Comparison of ENCODE assay signal across 29 mouse cellular contexts in genomic region chr2:158245072-158245817, GRCm38 (mm10). TPM values are rescaled to one million over a fixed set of nuclear protein-coding genes. Genes with fewer than 3 reads are reported as not detected.
DNase-seq lines count a peak whose midpoint lies in the region; ATAC-seq and TF ChIP-seq lines count a peak whose summit lies in the region.
"Had no signal": no experiment of that assay in that cellular context is flagged by ENCODE, and none has a peak within 500 bp of the region (broad histone marks: within the 10 kb centered on the region; RNA-seq: fewer than 3 reads in every experiment).

No protein-coding gene starts in this region.

- H3K27me3 ChIP-seq in hindbrain, embryonic 16.5 days (replicated peaks; ENCODE audit: control insufficient read depth, insufficient read depth, low read length): no peaks in the 10 kb centered on the region
- H3K27me3 ChIP-seq in hindbrain, embryonic 10.5 days (ENCODE audit: insufficient read depth, poor library complexity, severe bottlenecking): 0 out of 2 replicates have a peak, but pooled peaks cover 3% of the 10 kb centered on the region
- H3K27me3 ChIP-seq in lung, embryonic 14.5 days (ENCODE audit: insufficient read depth, low read length): no peaks in the 10 kb centered on the region
- H3K27me3 ChIP-seq: embryonic facial prominence, embryonic 13.5 days; forebrain, embryonic 15.5 days; hindbrain, embryonic 12.5 days had no signal

- no peak overlapping the region for H3K27ac ChIP-seq in hindbrain, embryonic 16.5 days (ENCODE audit: low read depth, low read length)
- no peak overlapping the region for H3K27ac ChIP-seq in hindbrain, embryonic 10.5 days
- H3K27ac ChIP-seq in lung, embryonic 14.5 days (ENCODE audit: low read depth): no peak overlapping the region
- H3K27ac ChIP-seq: embryonic facial prominence, embryonic 10.5 days; embryonic facial prominence, embryonic 13.5 days; forebrain, embryonic 15.5 days; heart, adult 2 months; heart, embryonic 10.5 days; heart, embryonic 13.5 days; hindbrain, embryonic 12.5 days had no signal

- H3K36me3 ChIP-seq in hindbrain, embryonic 16.5 days (ENCODE audit: control insufficient read depth, insufficient read depth, low read length): no peaks in the 10 kb centered on the region
- H3K36me3 ChIP-seq in hindbrain, embryonic 10.5 days: no peaks in the 10 kb centered on the region
- H3K36me3 ChIP-seq in lung, embryonic 14.5 days (ENCODE audit: insufficient read depth): no peaks in the 10 kb centered on the region
- H3K36me3 ChIP-seq: embryonic facial prominence, embryonic 10.5 days; embryonic facial prominence, embryonic 13.5 days; forebrain, embryonic 15.5 days; heart, embryonic 10.5 days; heart, embryonic 13.5 days; hindbrain, embryonic 12.5 days had no signal

- H3K4me1 ChIP-seq in hindbrain, embryonic 16.5 days (ENCODE audit: control insufficient read depth, insufficient read depth, low read depth, low read length): no peaks in the 10 kb centered on the region; the same call in 1 of the 2 replicates
- peaks cover 19% of the 10 kb centered on the region for H3K4me1 ChIP-seq in hindbrain, embryonic 10.5 days (replicated peaks)
- H3K4me1 ChIP-seq in lung, embryonic 14.5 days (ENCODE audit: insufficient read depth): peaks cover 7% of the 10 kb centered on the region; the same call in 1 of the 2 replicates
- H3K4me1 ChIP-seq: embryonic facial prominence, embryonic 13.5 days; hindbrain, embryonic 12.5 days had no signal

- no peak overlapping the region for H3K4me2 ChIP-seq in hindbrain, embryonic 16.5 days (ENCODE audit: low read length)
- H3K4me2 ChIP-seq in lung, embryonic 14.5 days: no peak overlapping the region
- H3K4me2 ChIP-seq: embryonic facial prominence, embryonic 13.5 days; forebrain, embryonic 15.5 days; heart, embryonic 13.5 days; hindbrain, embryonic 12.5 days had no signal

- H3K9me3 ChIP-seq in hindbrain, embryonic 16.5 days (ENCODE audit: control insufficient read depth, low read length): no peaks in the 10 kb centered on the region
- H3K9me3 ChIP-seq in hindbrain, embryonic 10.5 days: no peaks in the 10 kb centered on the region
- no peaks in the 10 kb centered on the region for H3K9me3 ChIP-seq in lung, embryonic 14.5 days (ENCODE audit: low read depth, low read length)
- H3K9me3 ChIP-seq: embryonic facial prominence, embryonic 10.5 days; embryonic facial prominence, embryonic 13.5 days; forebrain, embryonic 15.5 days; heart, embryonic 10.5 days; hindbrain, embryonic 12.5 days had no signal

- TF ChIP-seq CTCF in lung, embryonic 14.5 days (IDR thresholded peaks at IDR 0.05; ENCODE audit: low read depth): no peak

- 56% methylated on average over 4 of the region's 4 CpGs for WGBS in hindbrain, embryonic 16.5 days
- WGBS in hindbrain, embryonic 10.5 days: 82% methylated on average over 4 of the region's 4 CpGs
- WGBS in lung, embryonic 14.5 days: 69% methylated on average over 4 of the region's 4 CpGs

- DNase-seq in cerebellum, postnatal 10 days: peak; percentile 54 to 73
- DNase-seq in cerebellum, adult 8-10 months: no peak
- no peak for DNase-seq in hindbrain, embryonic 10.5 days (ENCODE audit: low spot score)
- peak; percentile 5 for DNase-seq in lung, embryonic 14.5 days
- no peak for DNase-seq in lung, postnatal 25 days (ENCODE audit: low spot score)
- DNase-seq: adrenal gland, adult 8-10 months; adrenal gland, postnatal 25 days; cerebellum, adult 18-20 months; cerebellum, adult 9-11 months; cerebellum, postnatal 36 days; embryo, embryonic 11 days; gastrocnemius, postnatal 10 days; gastrocnemius, postnatal 36 days; heart, adult 2 months; heart, postnatal 14 days; heart, postnatal 4 days had no signal

- ATAC-seq in hindbrain, embryonic 16.5 days: peak; percentile 60; the same call in 1 of the 2 replicates
- ATAC-seq in lung, embryonic 14.5 days (ENCODE audit: insufficient read depth): no peak
- ATAC-seq: activated CD4-positive, CD25-positive, alpha-beta regulatory T cell, adult 4 months; forebrain, embryonic 15.5 days; intestine, postnatal 0 days had no signal

- no peak overlapping the region for H3K4me3 ChIP-seq in hindbrain, embryonic 16.5 days (ENCODE audit: low read length)
- no peak overlapping the region for H3K4me3 ChIP-seq in hindbrain, embryonic 10.5 days
- H3K4me3 ChIP-seq in lung, embryonic 14.5 days (ENCODE audit: low read depth, low read length): no peak overlapping the region
- H3K4me3 ChIP-seq: embryonic facial prominence, embryonic 10.5 days; embryonic facial prominence, embryonic 13.5 days; erythroblast, embryonic 14.5 days; forebrain, embryonic 15.5 days; heart, adult 2 months; heart, embryonic 10.5 days; heart, embryonic 13.5 days; hindbrain, embryonic 12.5 days had no signal

- H3K9ac ChIP-seq in hindbrain, embryonic 16.5 days (ENCODE audit: low read depth, low read length): no peak overlapping the region
- H3K9ac ChIP-seq in lung, embryonic 14.5 days: no peak overlapping the region
- H3K9ac ChIP-seq: embryonic facial prominence, embryonic 13.5 days; forebrain, embryonic 15.5 days; heart, embryonic 13.5 days; hindbrain, embryonic 12.5 days had no signal

RNA-seq across cellular contexts. Expression of gene Bpi, which starts 12.6 kb away (rescaled TPM):
- polyA plus RNA-seq in hindbrain, embryonic 16.5 days (2015; fragmentation: Nextera tagmentation; extraction: Ambion mirVana): not detected in 2 replicates
- not detected in 2 replicates for polyA plus RNA-seq in hindbrain, embryonic 10.5 days (2016; fragmentation: Nextera tagmentation; extraction: Ambion mirVana)
- polyA plus RNA-seq in lung, embryonic 14.5 days (2014; fragmentation: Nextera tagmentation; extraction: Ambion mirVana): not detected in 2 replicates
- polyA plus RNA-seq: activated CD4-positive, CD25-positive, alpha-beta regulatory T cell, adult 4 months; cortical plate, adult 2 months; embryonic facial prominence, embryonic 10.5 days; embryonic facial prominence, embryonic 13.5 days; erythroblast, embryonic 14.5 days; forebrain, embryonic 15.5 days; heart, adult 2 months; heart, embryonic 10.5 days; heart, embryonic 13.5 days; heart, embryonic 16.5 days; hindbrain, embryonic 12.5 days; intestine, embryonic 14.5 days; intestine, postnatal 0 days had no signal

RNA-seq across cellular contexts. Expression of gene D630003M21Rik, which starts 16.2 kb away (rescaled TPM):
- 1.9 and 2.1 TPM in 2 replicates for polyA plus RNA-seq in hindbrain, embryonic 16.5 days (2015; fragmentation: Nextera tagmentation; extraction: Ambion mirVana)
- 3.7 and 4.9 TPM in 2 replicates for polyA plus RNA-seq in hindbrain, embryonic 10.5 days (2016; fragmentation: Nextera tagmentation; extraction: Ambion mirVana)
- 6.4 and 9.1 TPM in 2 replicates for polyA plus RNA-seq in lung, embryonic 14.5 days (2014; fragmentation: Nextera tagmentation; extraction: Ambion mirVana)
- polyA plus RNA-seq: activated CD4-positive, CD25-positive, alpha-beta regulatory T cell, adult 4 months had no signal

Comparison
In these comparisons a context has a peak if more than half of its experiments do, and no peak if none do; other contexts are left out.
1. DNase-seq: peak in cerebellum, postnatal 10 days (2 of 2) and lung, embryonic 14.5 days (single experiment); none in cerebellum, adult 8-10 months (single experiment), hindbrain, embryonic 10.5 days (single experiment) and lung, postnatal 25 days (single experiment).